Mouse (Mus musculus) olfactory bulb, adult 2 months (tissue): ENCODE measurements around the gene Trim62. TPM values are rescaled to one million over a fixed set of nuclear protein-coding genes. Genes with fewer than 3 reads are reported as not detected.

Experiments
- H3K27ac ChIP-seq: fragments of 200-500 bp; 2 replicates; pipeline ENCODE4 v1.5.1; 2012; ENCODE audit warnings: low read depth, low read length; ENCODE audit not compliant: insufficient read depth
- H3K4me1 ChIP-seq: fragments of 200-500 bp; 2 replicates; pipeline ENCODE4 v1.6.1; 2012; ENCODE audit warnings: low read length; ENCODE audit not compliant: control insufficient read depth, insufficient read depth
- H3K4me3 ChIP-seq: fragments of 200-500 bp; 2 replicates; pipeline ENCODE4 v1.5.1; 2012; ENCODE audit warnings: mild to moderate bottlenecking, low read depth, low read length, moderate library complexity; ENCODE audit not compliant: insufficient read depth
- CTCF ChIP-seq: fragments of 200-500 bp; IDR thresholded peaks from 2 replicates; pipeline ENCODE4 v1.5.1; 2012; ENCODE audit warnings: low read depth, mild to moderate bottlenecking, low read length, moderate library complexity; ENCODE audit not compliant: insufficient read depth
- POLR2A ChIP-seq: fragments of 200-500 bp; IDR thresholded peaks from 2 replicates; pipeline ENCODE4 v1.6.1; 2012; ENCODE audit warnings: mild to moderate bottlenecking, low read depth, low read length, moderate library complexity; ENCODE audit not compliant: insufficient read depth
- WGBS: fragments of 180-500 bp; shearing (Covaris S2); methylation state at CpG from one replicate; pipeline ENCODE4 v1.1.7; 2018; 5-methylcytosine and 5-hydroxymethylcytosine counted together
- polyA plus RNA-seq: library from polyadenylated mRNA; stranded (reverse); fragments of >200 nt; gene quantifications from 2 replicates; pipeline ENCODE4 v1.2.4, GENCODE M21; 2012; ENCODE audit warnings: low replicate concordance; ENCODE audit not compliant: missing spikeins, insufficient read depth, insufficient read length

Gene Trim62
- not detected in 2 replicates for polyA plus RNA-seq

- Histone ChIP-seq H3K4me3 (peak within 1 kb of the TSS; percentile 71), H3K4me1 (peaks cover 44% of the 10 kb centered on the region), H3K27ac (peak within 1 kb of the TSS; percentile 55)
- TF ChIP-seq POLR2A (peak; percentile 78; the same call in 1 of the 2 replicates), CTCF (no peak)
- under 1% methylated on average over 35 of the region's 37 CpGs for WGBS
Observed at GRCm38 (mm10) chr4:128883379-128883781, at the start of gene Trim62. TSS of gene Trim62 (plus strand) at chr4:128883580.

- H3K4me1 ChIP-seq, result peaks cover 13% of the 10 kb centered on the region
- no peak for TF ChIP-seq POLR2A
- no peak for TF ChIP-seq CTCF
- WGBS, result 73% methylated on average over 5 of the region's 5 CpGs
- H3K4me3 ChIP-seq, result no peak overlapping the region
- H3K27ac ChIP-seq, result no peak overlapping the region
Observed at GRCm38 (mm10) chr4:128838202-128838601, 45.2 kb upstream of the Trim62 start.

GRCm38 (mm10) chr4:128839811-128840738, 43.3 kb upstream of the Trim62 start:
- no peak overlapping the region for H3K4me3 ChIP-seq
- TF ChIP-seq POLR2A (no peak), CTCF (no peak)
- WGBS, result 54% methylated on average over 16 of the region's 16 CpGs

GRCm38 (mm10) chr4:128841259-128841658, 42.1 kb upstream of the Trim62 start:
- H3K4me3 ChIP-seq, result no peak overlapping the region
- peaks cover 28% of the 10 kb centered on the region for H3K4me1 ChIP-seq
- TF ChIP-seq POLR2A (no peak), CTCF (no peak)
- WGBS, result 41% methylated on average over 8 of the region's 8 CpGs
- H3K27ac ChIP-seq, result no peak overlapping the region

More at GRCm38 (mm10) chr4:128839811-128840738, 43.3 kb upstream of the Trim62 start:
- Histone ChIP-seq H3K4me1 (peaks cover 20% of the 10 kb centered on the region), H3K27ac (no peak overlapping the region)

- 38% methylated on average over 13 of the region's 13 CpGs for WGBS
- Histone ChIP-seq H3K27ac (no peak overlapping the region), H3K4me1 (peaks cover 23% of the 10 kb centered on the region), H3K4me3 (no peak overlapping the region)
- TF ChIP-seq POLR2A, result no peak
- TF ChIP-seq CTCF, result no peak
Observed at GRCm38 (mm10) chr4:128844566-128844965, 38.8 kb upstream of the Trim62 start.

- 41% methylated on average over 12 of the region's 12 CpGs for WGBS
- no peak overlapping the region for H3K4me3 ChIP-seq
- TF ChIP-seq CTCF (no peak), POLR2A (no peak)
- H3K4me1 ChIP-seq, result peaks cover 17% of the 10 kb centered on the region
- H3K27ac ChIP-seq, result no peak overlapping the region
Observed at GRCm38 (mm10) chr4:128845367-128845973, 37.9 kb upstream of the Trim62 start.

GRCm38 (mm10) chr4:128848961-128849360, 34.4 kb upstream of the Trim62 start:
- WGBS, result 95% methylated on average over 3 of the region's 3 CpGs
- Histone ChIP-seq H3K4me3 (no peak overlapping the region), H3K4me1 (peaks cover 14% of the 10 kb centered on the region), H3K27ac (no peak overlapping the region)
- TF ChIP-seq POLR2A (no peak), CTCF (no peak)

- Histone ChIP-seq H3K4me3 (no peak overlapping the region), H3K4me1 (peaks cover 10% of the 10 kb centered on the region), H3K27ac (no peak overlapping the region)
- 86% methylated on average over 7 of the region's 7 CpGs for WGBS
- no peak for TF ChIP-seq CTCF
- TF ChIP-seq POLR2A, result no peak
Observed at GRCm38 (mm10) chr4:128849686-128850085, 33.7 kb upstream of the Trim62 start.

GRCm38 (mm10) chr4:128852266-128852887, 31.0 kb upstream of the Trim62 start:
- Histone ChIP-seq H3K27ac (no peak overlapping the region), H3K4me3 (no peak overlapping the region), H3K4me1 (peaks cover 3% of the 10 kb centered on the region; the same call in 1 of the 2 replicates)
- 84% methylated on average over 12 of the region's 12 CpGs for WGBS
- TF ChIP-seq POLR2A (no peak), CTCF (no peak)
